8 mouse cellular contexts compared by ENCODE assay signal in genomic region chr11:119228846-119229626, GRCm38 (mm10). TPM values are rescaled to one million over a fixed set of nuclear protein-coding genes. Genes with fewer than 3 reads are reported as not detected.
A peak's percentile ranks its signal among the peaks of the same experiment; 100 is the strongest.
DNase-seq lines count a peak whose midpoint lies in the region; ATAC-seq and TF ChIP-seq lines count a peak whose summit lies in the region.

No protein-coding gene starts in this region.

- no peak for TF ChIP-seq POLR2A in brain, embryonic 14.5 days (IDR thresholded peaks at IDR 0.05; ENCODE audit: borderline replicate concordance, extremely low read depth, insufficient read depth, insufficient read length, poor library complexity, severe bottlenecking)

- peak overlapping the region; percentile 93 for H3K9ac ChIP-seq in hindbrain, embryonic 13.5 days

- 1% methylated on average over 34 of the region's 34 CpGs for WGBS in hindbrain, embryonic 13.5 days

- H3K36me3 ChIP-seq in hindbrain, embryonic 13.5 days = peaks cover 16% of the 10 kb centered on the region

- peak overlapping the region; percentile 92 for H3K27ac ChIP-seq in hindbrain, embryonic 13.5 days

- H3K4me1 ChIP-seq in hindbrain, embryonic 13.5 days (replicated peaks) = peaks cover 68% of the 10 kb centered on the region

- peak overlapping the region; percentile 80 for H3K4me3 ChIP-seq in hindbrain, embryonic 13.5 days

- no peaks in the 10 kb centered on the region for H3K27me3 ChIP-seq in hindbrain, embryonic 13.5 days

- H3K9me3 ChIP-seq in hindbrain, embryonic 13.5 days = no peaks in the 10 kb centered on the region

- peak; percentile 89 for ATAC-seq in hindbrain, embryonic 13.5 days (ENCODE audit: low FRiP score)

- no peak for TF ChIP-seq CTCF in brain, embryonic 14.5 days (IDR thresholded peaks at IDR 0.05; ENCODE audit: borderline replicate concordance, extremely low read depth, insufficient read depth, insufficient read length)

- peak overlapping the region; percentile 99 for H3K4me2 ChIP-seq in hindbrain, embryonic 13.5 days

- DNase-seq in ES-CJ7 (ENCODE audit: low read depth, low spot score) = peak; percentile 76
- peak; percentile 95 for DNase-seq in brain, embryonic 14.5 days (ENCODE audit: low read depth)
- DNase-seq in frontal cortex, postnatal 36 days (ENCODE audit: low spot score in 2 of 2) = peak; percentile 54 to 73
- DNase-seq in layer of hippocampus, postnatal 25 days (ENCODE audit: extremely low spot score in 1 of 2, low spot score in 1 of 2) = peak; percentile 60 to 61
- DNase-seq in lung, postnatal 25 days (ENCODE audit: low spot score) = peak; percentile 82
- peak; percentile 89 for DNase-seq in retina, embryonic 14.5 days (ENCODE audit: low spot score)
- peak; percentile 66 to 75 for DNase-seq in urinary bladder, postnatal 4 days (ENCODE audit: low spot score in 2 of 2)

RNA-seq across cellular contexts. Expression of gene Ccdc40, which starts 0.7 kb away (rescaled TPM):
- polyA plus RNA-seq in brain, embryonic 14.5 days (2012; rRNA removed) = 11.0 and 17.0 TPM in 2 replicates
- 14.6 and 18.0 TPM in 2 replicates for polyA plus RNA-seq in hindbrain, embryonic 13.5 days (2015; fragmentation: Nextera tagmentation; extraction: Ambion mirVana)
- total RNA-seq in layer of hippocampus, postnatal 25 days (2021) = 1 to 10 TPM; 1.5 to 5.5 TPM

RNA-seq across cellular contexts. Expression of gene Tbc1d16, which starts 0.7 kb away (rescaled TPM):
- 69.8 and 99.3 TPM in 2 replicates for polyA plus RNA-seq in brain, embryonic 14.5 days (2012; rRNA removed)
- polyA plus RNA-seq in hindbrain, embryonic 13.5 days (2015; fragmentation: Nextera tagmentation; extraction: Ambion mirVana) = 57.4 and 61.1 TPM in 2 replicates
- 10 to 100 TPM; 53.6 to 55.9 TPM for total RNA-seq in layer of hippocampus, postnatal 25 days (2021)

RNA-seq across cellular contexts. Expression of gene Gaa, which starts 38.7 kb away (rescaled TPM):
- polyA plus RNA-seq in brain, embryonic 14.5 days (2012; rRNA removed) = 93.3 and 102 TPM in 2 replicates
- polyA plus RNA-seq in hindbrain, embryonic 13.5 days (2015; fragmentation: Nextera tagmentation; extraction: Ambion mirVana) = 59.6 and 62.3 TPM in 2 replicates
- 100 to 1,000 TPM; 304 to 308 TPM for total RNA-seq in layer of hippocampus, postnatal 25 days (2021)

Comparison
In these comparisons a context has a peak if more than half of its experiments do, and no peak if none do; other contexts are left out.
1. Peak in every context shown above with its lines: DNase-seq, ATAC-seq, H3K4me3 ChIP-seq and H3K27ac ChIP-seq.